Mouse (Mus musculus): ENCODE measurements around the gene Slc22a16.
"Not testable (repeated sequence)": the region's sequence is repeated elsewhere in the genome, so short reads cannot be mapped to it uniquely, and the experiment has no call there.

The Slc22a16 gene

DNA sequence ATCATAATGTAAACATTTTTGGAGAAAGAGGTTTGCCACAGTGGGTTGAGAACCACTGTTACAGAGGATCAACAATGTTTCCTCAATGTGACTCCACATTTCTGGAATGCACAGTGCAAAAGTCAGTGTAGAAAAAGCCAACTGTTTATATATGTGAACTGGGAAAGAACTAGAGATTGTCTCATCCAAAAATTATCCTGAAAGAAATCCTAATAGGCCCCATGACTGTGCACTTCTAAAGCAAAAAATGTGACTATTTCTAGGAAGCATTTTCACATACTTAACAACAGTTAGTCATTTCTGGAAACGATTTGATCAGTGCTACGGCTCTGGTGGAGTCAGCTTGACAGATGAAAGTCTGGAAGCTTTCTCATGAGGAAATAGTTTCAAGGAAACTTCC is 18.3 kb upstream of the Slc22a16 start:
- no peak for DNase-seq (ENCODE audit: low read depth, low spot score)
- Histone ChIP-seq H3K36me3 (ENCODE audit: control insufficient read depth, insufficient read depth, low read length, poor library complexity, severe bottlenecking) (no peaks in the 10 kb centered on the region), H3K27me3 (ENCODE audit: control insufficient read depth, insufficient read depth, low read length, poor library complexity, severe bottlenecking) (no peaks in the 10 kb centered on the region)

DNA sequence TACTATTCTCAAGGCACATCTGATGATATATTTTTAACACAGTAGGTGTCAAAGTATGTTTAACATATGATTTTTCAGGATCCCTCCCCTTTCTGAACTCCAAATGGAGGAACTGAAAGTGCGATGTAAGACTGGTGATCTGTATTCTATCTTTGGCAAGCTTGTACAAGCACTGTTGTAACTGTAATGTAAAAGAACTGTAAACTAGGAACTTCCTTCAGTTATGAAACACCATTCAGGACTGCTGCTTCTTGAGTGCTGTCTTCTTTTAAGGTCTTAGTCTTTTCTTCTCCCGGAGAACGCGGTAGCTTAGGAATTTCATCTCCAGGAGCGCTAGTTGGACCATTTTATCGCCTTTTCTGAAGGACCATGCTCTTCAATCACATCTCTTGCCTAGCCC is 4.4 kb upstream of the Slc22a16 start:
- DNase-seq (ENCODE audit: low read depth, low spot score); H3K27me3 ChIP-seq (ENCODE audit: control insufficient read depth, insufficient read depth, low read length, poor library complexity, severe bottlenecking); H3K36me3 ChIP-seq (ENCODE audit: control insufficient read depth, insufficient read depth, low read length, poor library complexity, severe bottlenecking): not testable (repeated sequence)

DNA sequence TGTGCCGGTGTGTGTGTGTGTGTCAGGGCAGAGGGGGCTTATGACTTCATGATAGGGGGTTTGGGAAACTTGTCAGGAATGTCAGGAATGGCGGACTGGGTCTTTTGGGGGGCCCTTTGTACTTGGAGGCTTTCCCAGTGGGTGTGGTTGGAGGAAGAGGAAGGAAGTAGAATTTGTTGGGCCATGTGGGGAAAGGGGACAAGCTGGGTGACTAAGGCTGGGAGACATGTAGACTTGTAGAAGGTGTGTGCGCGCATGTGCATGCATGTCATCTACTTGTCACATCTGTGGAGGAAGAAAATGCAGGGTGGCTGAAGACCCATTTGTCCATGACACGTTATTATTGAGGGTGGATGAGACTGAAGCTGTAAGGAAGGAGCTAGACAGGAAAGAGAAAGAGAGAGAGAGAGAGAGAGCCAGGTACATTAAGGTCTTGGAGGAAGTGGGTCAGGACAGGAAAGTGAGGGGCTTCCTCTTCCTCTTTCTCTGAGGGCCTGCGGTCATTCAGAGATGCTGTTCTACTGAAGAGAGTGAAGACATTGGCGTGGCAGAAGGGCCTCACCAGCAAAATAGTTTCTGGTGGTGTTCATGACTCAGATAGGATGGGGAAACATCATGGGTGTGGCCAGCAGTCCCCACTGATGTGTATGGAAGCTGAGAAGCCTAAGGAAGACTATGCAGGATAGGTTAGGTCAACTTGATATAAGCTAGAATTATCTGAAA is 5.9 kb downstream of the Slc22a16 start:
- Histone ChIP-seq H3K27me3 (ENCODE audit: control insufficient read depth, insufficient read depth, low read length, poor library complexity, severe bottlenecking) (no peaks in the 10 kb centered on the region), H3K36me3 (ENCODE audit: control insufficient read depth, insufficient read depth, low read length, poor library complexity, severe bottlenecking) (no peaks in the 10 kb centered on the region)
- peak; percentile 8 for DNase-seq (ENCODE audit: low read depth, low spot score)

DNA sequence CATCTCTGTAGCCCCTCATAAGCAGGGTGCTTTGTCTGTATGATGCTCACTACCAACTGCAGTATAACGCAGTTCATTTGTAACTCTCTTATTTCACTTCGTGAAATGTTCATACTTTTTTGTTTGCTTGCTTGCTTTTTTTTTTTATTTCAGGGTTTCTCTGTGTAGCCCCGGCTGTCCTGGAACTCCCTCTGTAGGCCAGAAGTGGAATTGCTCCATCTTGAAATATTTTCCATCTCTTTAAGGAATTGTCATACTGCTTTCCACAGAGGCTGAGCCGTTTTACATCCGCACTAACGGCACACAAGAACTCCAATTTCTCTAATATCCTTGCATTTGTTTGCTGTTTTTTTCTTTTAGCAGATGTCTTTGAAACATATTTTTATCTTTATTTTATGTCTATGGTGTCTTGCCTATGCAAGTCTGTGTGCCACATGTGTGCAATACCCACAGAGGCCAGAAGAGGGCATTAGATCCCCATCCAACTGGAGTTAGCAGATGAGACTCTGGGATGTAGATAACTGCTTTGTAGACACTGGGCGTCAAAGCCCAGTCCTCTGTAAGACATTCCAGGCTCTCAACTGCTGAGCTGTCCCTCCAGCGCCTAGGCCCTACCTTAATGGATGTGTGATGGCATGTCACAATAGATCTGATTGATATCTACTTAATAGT is 13.6 kb downstream of the Slc22a16 start:
- peak; percentile 27 for DNase-seq (ENCODE audit: low read depth, low spot score)
- no peaks in the 10 kb centered on the region for H3K36me3 ChIP-seq (ENCODE audit: control insufficient read depth, insufficient read depth, low read length, poor library complexity, severe bottlenecking)

DNA sequence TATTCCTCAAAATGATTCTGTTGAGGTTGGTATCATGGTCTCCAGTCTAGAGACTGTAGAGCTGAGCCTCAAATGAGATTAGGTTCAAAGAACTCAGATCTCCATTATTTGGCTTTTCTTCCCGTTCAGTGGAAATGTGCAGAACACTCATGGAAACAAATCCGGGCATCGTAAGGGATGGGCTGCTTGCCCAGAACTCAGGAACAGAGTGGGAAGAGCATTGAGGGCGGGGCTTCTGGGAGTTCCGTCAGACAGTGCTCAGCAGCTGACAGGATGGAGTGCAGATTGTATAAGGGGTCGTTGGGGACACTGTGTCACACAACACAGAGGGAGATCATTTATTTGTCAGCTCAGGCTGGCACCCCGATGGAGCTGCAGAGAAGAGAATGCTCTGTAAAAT is 22.1 kb downstream of the Slc22a16 start:
- Histone ChIP-seq H3K36me3 (ENCODE audit: control insufficient read depth, insufficient read depth, low read length, poor library complexity, severe bottlenecking) (no peaks in the 10 kb centered on the region), H3K27me3 (ENCODE audit: control insufficient read depth, insufficient read depth, low read length, poor library complexity, severe bottlenecking) (no peaks in the 10 kb centered on the region)
- DNase-seq (ENCODE audit: low read depth, low spot score), result no peak

More for the DNA sequence above, 13.6 kb downstream of the Slc22a16 start:
- no peaks in the 10 kb centered on the region for H3K27me3 ChIP-seq (ENCODE audit: control insufficient read depth, insufficient read depth, low read length, poor library complexity, severe bottlenecking)

DNA sequence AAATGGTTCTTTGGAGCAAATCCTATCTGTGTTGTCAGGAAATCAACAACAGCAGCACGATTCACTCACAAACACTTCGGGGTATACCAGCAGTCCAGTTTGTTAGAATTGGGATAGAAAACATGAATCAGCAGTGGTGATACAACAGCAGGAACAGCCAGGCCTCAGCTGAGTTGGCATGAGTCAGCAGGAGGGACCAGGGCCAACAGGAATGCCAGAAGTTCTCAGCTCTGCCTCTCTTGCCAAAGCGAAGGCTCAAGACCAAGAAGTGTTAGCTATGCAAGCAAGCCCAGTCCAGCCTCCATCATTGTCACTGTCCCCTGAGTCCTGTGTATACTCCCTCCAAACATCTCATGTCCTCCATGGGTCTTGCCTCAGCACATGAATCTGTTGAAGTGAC is 27.0 kb downstream of the Slc22a16 start:
- Histone ChIP-seq H3K27me3 (ENCODE audit: control insufficient read depth, insufficient read depth, low read length, poor library complexity, severe bottlenecking) (no peaks in the 10 kb centered on the region), H3K36me3 (ENCODE audit: control insufficient read depth, insufficient read depth, low read length, poor library complexity, severe bottlenecking) (no peaks in the 10 kb centered on the region)
- no peak for DNase-seq (ENCODE audit: low read depth, low spot score)

DNA sequence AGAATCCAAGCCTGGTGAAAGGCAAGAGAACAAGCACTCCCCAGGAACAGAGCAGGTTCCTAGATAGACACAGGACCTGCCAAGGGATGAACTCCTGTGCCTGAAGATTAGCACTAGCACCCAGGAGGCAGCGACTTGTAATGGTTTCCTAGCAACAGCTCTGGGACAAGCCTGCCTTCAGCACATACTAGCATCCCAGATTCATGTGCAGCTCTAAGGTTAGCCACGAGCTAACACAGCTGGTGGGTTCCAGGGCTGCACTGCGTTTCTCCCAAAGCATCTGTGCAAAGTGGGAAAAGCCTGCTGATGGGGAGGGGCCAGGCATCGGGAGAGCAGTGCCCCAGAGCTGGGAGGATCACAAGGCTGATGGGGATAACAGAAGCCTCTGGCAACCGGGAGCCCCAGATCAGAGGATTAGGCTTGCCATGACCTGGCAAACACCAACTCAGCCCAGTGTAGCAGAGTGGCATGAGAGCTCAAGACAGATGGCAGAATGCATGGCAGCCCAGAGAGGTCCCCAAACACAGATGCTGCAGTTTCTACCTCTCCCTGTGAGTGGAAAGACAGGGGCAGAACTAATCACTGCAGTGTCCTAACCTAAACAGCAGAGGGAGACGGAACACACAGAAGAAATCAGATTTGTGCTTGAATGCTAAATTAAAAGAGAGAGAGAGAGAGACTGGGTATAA is 34.7 kb downstream of the Slc22a16 start:
- H3K36me3 ChIP-seq (ENCODE audit: control insufficient read depth, insufficient read depth, low read length, poor library complexity, severe bottlenecking), result no peaks in the 10 kb centered on the region
- H3K27me3 ChIP-seq (ENCODE audit: control insufficient read depth, insufficient read depth, low read length, poor library complexity, severe bottlenecking), result no peaks in the 10 kb centered on the region
- no peak for DNase-seq (ENCODE audit: low read depth, low spot score)

DNA sequence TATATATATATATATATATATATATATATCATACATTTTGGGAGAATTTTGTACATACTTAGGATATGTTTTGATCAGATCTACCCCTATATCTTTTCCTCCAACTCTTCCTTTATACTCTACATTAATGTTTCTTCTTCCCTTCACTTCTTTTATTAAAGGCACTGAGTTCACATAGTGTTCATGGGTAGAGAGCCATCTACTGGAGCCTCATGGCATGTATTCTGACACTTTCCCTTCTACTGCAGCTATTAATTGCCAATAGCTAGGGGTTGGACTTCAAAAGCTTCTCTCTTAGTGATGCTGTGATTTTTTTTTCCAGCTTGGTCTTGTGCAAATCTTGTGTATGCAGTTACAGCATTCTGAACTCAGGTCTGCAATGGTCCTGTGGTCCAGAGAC is 47.8 kb downstream of the Slc22a16 start:
- Histone ChIP-seq H3K36me3 (ENCODE audit: control insufficient read depth, insufficient read depth, low read length, poor library complexity, severe bottlenecking) (no peaks in the 10 kb centered on the region), H3K27me3 (ENCODE audit: control insufficient read depth, insufficient read depth, low read length, poor library complexity, severe bottlenecking) (no peaks in the 10 kb centered on the region)
- DNase-seq (ENCODE audit: low read depth, low spot score), result peak; percentile 6

DNA sequence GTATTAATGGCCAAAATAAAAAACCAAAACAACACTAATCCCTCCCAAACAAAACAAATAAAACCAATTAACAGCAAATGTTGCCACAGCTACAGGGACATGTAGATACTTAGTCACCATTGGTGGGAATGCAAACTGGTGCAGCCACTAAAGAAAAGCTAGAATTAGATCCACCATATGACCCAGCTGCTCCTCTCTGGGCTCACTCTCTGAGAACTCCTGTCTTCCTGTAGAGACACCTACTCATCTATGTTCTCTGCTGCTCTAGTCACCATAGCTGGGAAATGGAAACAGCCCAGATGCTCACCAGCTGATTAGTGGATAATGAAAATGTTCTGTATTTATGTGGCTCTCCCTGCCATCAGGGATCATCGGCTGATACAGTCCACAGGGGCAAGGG is 49.6 kb downstream of the Slc22a16 start:
- H3K36me3 ChIP-seq (ENCODE audit: control insufficient read depth, insufficient read depth, low read length, poor library complexity, severe bottlenecking), result no peaks in the 10 kb centered on the region
- no peaks in the 10 kb centered on the region for H3K27me3 ChIP-seq (ENCODE audit: control insufficient read depth, insufficient read depth, low read length, poor library complexity, severe bottlenecking)
- no peak for DNase-seq (ENCODE audit: low read depth, low spot score)

DNA sequence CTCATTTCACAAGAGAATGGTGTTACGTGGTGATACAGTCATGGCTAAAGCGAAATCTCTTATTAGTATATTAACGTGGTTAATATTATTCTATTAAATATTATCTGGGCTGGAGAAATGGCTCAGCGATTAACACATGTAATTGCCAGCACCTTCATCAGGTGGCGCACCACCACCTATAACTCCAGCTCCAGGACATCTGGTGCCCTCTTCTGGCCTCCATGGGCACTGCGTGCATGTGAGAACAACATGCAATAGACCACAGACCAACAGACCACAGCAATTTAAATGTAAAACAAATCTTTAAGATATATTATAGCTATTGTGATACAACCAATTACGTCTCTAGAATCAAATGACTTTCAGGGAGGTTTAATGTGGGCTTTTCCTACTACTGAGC is 59.0 kb downstream of the Slc22a16 start:
- DNase-seq (ENCODE audit: low read depth, low spot score), result peak; percentile 60
- Histone ChIP-seq H3K36me3 (ENCODE audit: control insufficient read depth, insufficient read depth, low read length, poor library complexity, severe bottlenecking) (no peaks in the 10 kb centered on the region), H3K27me3 (ENCODE audit: control insufficient read depth, insufficient read depth, low read length, poor library complexity, severe bottlenecking) (no peaks in the 10 kb centered on the region)

DNA sequence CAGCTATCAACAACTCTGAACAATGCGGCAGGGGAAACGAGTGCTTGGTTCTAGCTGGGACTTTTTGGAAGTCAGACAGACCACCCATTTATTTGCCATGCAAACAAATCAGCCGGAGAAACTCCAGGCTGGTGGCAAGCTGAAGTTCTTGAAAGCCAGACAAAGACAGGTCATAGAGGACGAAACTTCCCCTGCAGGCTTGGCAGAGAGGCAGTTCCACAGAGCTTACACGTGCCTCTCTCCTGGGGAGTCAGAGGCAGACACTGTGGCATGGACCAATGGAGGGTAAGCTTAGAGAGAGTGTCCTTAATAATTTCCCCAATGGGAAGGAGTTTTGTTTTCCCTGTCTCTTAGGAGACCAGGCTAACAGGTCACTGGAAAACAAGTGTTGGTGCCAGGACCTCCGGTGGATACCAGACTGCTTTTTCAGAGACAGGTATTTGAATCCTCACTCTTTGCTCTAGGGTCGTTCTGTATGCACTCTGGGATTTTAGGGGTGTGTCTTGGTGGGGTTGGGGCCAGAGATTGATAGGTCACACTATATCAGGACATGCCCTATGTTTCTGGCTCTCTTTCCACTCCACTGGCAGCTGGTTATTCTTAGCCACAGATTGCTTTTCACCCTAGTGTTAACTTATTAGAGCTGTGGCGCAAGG is 59.6 kb downstream of the Slc22a16 start, which contains the start of gene Ddo:
Ddo (plus strand) TSS at position 356 of the 656 bp plus-strand sequence.
- no peaks in the 10 kb centered on the region for H3K27me3 ChIP-seq (ENCODE audit: control insufficient read depth, insufficient read depth, low read length, poor library complexity, severe bottlenecking)
- no peaks in the 10 kb centered on the region for H3K36me3 ChIP-seq (ENCODE audit: control insufficient read depth, insufficient read depth, low read length, poor library complexity, severe bottlenecking)
- DNase-seq (ENCODE audit: low read depth, low spot score), result no peak

DNA sequence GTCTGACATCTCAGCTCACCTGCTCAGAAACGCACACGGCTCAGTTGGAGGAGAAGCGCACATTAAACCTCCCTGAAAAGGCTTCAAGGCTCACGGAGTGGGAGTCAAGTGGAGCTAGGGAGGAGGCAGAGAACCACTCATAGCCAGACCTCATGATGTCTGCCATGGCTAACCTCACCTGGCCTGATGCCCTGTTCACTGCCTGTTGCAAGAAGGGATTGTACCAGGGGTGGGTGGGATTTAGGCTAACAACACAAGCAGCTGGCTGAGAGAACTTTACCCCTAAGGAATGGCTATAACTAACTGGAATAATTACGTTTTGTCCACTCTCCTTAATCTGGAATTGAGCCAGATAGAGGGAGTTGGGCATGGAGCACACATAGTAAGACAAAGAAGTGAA is 60.3 kb downstream of the Slc22a16 start:
- H3K27me3 ChIP-seq (ENCODE audit: control insufficient read depth, insufficient read depth, low read length, poor library complexity, severe bottlenecking), result no peaks in the 10 kb centered on the region
- DNase-seq (ENCODE audit: low read depth, low spot score), result no peak
- no peaks in the 10 kb centered on the region for H3K36me3 ChIP-seq (ENCODE audit: control insufficient read depth, insufficient read depth, low read length, poor library complexity, severe bottlenecking)

DNA sequence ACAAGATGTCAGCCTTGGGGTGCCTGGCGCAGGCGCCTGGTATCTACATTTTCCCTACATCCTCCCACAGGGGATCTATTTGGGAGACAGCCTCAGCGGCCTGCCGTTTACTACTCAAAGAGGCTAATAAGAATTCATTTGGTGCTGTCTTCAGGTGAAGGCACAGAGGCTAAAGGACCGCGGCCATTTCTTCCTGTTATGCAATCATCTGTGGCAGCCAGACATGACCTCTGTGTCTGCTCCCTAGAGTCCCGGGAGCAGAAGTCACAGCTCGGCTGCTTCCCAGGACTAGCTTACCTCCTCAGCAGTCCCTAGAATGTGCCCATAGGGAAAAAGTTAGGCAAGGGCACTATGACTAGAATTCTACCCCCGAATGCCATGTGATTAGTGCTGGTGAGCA is 60.8 kb downstream of the Slc22a16 start:
- Histone ChIP-seq H3K36me3 (ENCODE audit: control insufficient read depth, insufficient read depth, low read length, poor library complexity, severe bottlenecking) (no peaks in the 10 kb centered on the region), H3K27me3 (ENCODE audit: control insufficient read depth, insufficient read depth, low read length, poor library complexity, severe bottlenecking) (no peaks in the 10 kb centered on the region)
- no peak for DNase-seq (ENCODE audit: low read depth, low spot score)

DNA sequence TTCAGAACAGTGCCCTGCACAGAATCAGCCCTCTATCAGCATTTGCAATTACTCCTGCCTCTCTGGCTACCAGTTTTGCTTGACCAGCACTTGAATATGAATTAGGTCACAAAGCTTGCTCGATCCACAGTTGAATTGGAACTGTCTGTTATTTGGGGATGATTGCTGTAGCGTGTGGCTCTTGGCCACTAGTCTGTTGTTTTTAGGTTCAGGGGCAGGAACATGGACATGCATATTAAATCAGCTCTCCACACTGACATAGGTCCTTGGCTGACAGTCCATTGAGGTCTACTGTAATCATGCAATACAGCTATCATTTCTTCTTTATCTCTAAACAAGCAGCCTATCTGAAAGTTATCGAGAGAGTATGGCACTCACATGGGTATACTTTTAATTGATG is 62.0 kb downstream of the Slc22a16 start:
- Histone ChIP-seq H3K36me3 (ENCODE audit: control insufficient read depth, insufficient read depth, low read length, poor library complexity, severe bottlenecking) (no peaks in the 10 kb centered on the region), H3K27me3 (ENCODE audit: control insufficient read depth, insufficient read depth, low read length, poor library complexity, severe bottlenecking) (no peaks in the 10 kb centered on the region)
- DNase-seq (ENCODE audit: low read depth, low spot score), result no peak

DNA sequence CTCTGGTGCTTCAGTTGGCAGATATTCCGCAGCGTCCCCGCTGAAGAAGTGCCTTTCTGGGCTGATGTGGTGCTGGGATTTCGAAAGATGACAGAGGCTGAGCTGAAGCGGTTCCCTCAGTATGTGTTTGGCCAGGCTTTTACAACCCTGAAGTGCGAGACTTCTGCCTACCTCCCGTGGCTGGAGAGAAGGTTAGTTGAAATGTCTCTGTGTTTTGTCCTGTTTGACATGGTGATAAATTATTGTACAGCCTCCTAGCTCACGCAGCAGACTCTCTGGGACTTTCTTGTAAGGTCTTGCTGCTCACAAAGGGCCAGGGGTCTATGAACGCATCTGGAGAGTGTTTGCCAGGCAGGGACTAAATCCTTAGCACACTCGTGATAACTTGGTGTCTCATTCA is 67.2 kb downstream of the Slc22a16 start:
- H3K36me3 ChIP-seq (ENCODE audit: control insufficient read depth, insufficient read depth, low read length, poor library complexity, severe bottlenecking), result no peaks in the 10 kb centered on the region
- no peak for DNase-seq (ENCODE audit: low read depth, low spot score)

More for the DNA sequence above, 67.2 kb downstream of the Slc22a16 start:
- no peaks in the 10 kb centered on the region for H3K27me3 ChIP-seq (ENCODE audit: control insufficient read depth, insufficient read depth, low read length, poor library complexity, severe bottlenecking)
